Mouse (Mus musculus) spleen, postnatal 36 days (tissue): Measurements from ENCODE around the gene Fnip2.

Experiments
- DNase-seq, 2 experiments: peaks; one replicate each; pipeline ENCODE4 v3.0.0; 2022; ENCODE audit warnings: low spot score in 2 of 2, mixed read lengths in 1 of 2

Fnip2 gene

DNA sequence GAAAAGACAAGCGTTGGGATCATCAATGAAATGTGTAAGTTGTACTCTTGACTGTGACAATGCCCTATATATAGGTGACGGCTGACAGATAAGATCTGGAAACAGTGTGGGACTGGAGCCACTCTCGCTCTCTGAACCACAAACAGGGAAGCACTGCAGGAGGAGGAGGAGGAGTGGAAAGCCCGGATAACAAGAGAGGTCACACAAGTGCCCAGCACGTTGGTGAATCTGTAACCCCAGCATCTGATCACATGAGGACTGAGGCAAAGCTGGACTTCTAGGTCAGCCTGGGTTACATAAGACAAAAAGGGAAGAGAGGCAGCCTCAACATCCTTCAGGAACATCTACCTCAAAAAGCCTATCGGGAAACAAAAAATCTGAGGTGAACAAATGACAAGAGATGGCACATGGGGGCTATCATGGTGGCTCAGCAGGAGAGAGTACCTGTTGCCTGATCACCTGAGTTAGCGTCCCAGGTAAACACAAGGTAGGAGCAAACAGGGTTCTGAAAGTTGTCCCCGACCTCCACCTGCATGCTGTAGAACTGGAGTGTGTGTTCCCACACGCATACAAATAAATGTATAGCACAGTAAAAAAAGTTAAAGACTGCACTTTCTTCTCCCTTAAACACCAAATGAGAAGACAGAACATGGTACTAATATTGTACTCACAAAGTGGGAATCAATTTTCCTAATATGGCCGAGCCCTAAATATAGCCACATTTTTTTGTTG lies 2.6 kb downstream of the Fnip2 start:
- no peak for DNase-seq

GRCm38 (mm10) chr3:79563511-79563910 lies 4.1 kb downstream of the Fnip2 start:
- DNase-seq, result no peak

- DNase-seq, result no peak
Observed at GRCm38 (mm10) chr3:79561784-79562715, 5.5 kb downstream of the Fnip2 start.

DNA sequence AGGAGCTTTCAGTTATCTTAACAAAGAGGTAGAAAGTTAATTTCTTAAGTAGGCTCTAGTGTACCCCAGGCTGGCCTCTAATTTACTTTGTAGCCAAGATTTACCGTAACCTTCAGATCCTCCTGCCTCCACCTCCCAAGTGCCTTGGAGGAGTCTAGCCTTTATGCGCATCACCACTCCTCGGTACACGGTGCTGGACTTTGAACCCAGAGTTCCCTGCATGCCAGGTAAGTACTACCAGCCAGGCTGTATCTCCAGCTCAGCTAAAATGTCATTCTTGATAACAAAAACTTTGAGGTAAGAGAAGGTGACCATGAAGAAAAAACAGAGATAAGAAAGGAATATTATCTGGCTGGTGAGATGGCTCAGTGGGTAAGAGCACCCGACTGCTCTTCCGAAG lies 7.0 kb downstream of the Fnip2 start:
- no peak for DNase-seq

- DNase-seq, result no peak
Observed at GRCm38 (mm10) chr3:79559773-79560045, 7.9 kb downstream of the Fnip2 start.

- DNase-seq, result no peak
Observed at GRCm38 (mm10) chr3:79559021-79559772, 8.4 kb downstream of the Fnip2 start.

DNA sequence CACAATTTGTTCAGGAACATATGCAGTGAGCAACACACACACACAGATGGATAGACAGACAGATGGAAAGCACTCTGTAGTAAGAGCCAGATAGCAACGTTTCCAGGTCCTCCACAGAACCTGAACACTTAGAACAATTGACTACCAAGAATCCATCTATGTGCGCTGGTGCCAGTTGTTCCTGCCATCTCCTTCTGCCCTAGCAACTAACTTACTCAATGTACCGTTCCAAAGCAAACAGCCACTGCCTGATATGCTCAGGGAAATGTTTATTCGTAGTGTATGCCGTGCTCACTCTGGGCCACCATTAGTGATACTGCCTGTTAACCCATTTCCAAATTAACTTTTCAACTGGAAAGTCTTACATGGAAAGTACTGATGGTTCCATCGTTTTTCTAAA lies 12.5 kb downstream of the Fnip2 start:
- no peak for DNase-seq

GRCm38 (mm10) chr3:79553779-79554178 lies 13.8 kb downstream of the Fnip2 start:
- DNase-seq, result no peak

DNA sequence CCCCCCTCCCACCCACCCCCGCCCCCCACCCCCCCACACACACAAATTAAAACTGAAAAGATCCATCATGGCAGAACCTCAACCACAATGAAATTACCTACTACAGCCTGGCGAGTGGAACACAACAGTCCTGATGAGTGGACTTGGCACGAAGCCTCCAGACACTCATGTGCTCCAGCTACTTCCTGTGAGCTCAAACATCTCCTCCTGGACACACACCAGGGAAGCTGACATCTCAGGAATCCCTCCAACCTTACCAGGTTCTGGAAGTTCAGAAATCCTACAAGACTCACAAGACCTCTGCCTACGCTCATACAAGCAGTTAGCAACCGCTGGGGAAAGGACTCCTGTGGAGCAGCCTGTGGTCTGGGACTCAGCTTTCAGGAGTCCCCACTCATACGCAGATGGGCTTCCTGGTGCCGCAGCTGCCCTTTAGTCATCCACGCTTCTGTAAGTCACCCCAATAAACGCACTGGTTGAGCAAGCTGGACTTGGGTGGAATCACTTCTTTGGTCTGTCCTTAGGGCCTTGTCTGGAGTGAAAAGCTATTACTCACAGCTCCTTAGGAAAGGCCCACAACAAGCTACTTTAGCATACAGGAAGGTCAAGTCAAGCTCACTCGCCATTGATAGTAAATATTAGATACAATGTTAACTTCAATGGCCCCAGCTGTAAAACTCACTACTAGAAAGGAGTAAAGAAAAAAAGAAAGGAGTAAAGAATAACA lies 15.6 kb downstream of the Fnip2 start:
- DNase-seq, result no peak

GRCm38 (mm10) chr3:79549751-79550393 lies 17.7 kb downstream of the Fnip2 start:
- DNase-seq, result no peak

DNA sequence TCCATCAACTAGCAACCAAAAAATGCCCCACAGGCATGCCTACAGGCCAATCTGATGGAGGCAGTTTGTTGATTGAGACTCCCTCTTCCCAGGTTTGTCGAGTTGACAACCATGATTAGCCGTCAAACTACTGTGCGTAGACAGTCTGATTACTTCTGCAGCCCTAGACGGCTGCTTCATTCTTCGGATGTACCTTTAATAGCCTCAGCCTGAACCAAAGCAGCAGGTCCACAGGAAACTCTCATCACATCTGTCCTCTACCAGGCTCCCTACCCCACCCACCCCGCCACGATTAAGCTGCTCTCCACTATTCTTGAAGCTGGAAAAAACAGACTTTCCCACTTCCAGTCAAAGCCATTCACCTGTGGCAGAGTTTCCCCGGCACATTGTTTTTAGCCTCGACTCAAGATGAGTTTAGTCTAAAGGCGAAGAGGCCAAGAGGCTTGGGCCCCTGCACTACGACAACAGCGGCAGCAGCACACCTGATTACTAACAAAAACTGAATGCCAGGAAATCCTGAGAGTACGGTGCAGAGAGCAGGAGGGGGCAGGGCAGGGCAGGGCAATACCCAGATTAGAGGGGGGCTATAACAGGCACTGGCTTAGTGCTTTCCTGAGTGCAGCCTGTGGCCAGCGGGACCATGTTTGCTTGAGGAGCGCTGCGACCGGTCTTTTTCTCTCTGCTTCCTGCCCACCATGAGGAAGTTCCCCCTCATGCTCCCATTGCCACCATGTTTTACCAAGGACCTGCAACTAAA lies 18.7 kb downstream of the Fnip2 start:
- DNase-seq, result no peak

- no peak for DNase-seq
Observed at GRCm38 (mm10) chr3:79542585-79542984, 25.0 kb downstream of the Fnip2 start.

DNA sequence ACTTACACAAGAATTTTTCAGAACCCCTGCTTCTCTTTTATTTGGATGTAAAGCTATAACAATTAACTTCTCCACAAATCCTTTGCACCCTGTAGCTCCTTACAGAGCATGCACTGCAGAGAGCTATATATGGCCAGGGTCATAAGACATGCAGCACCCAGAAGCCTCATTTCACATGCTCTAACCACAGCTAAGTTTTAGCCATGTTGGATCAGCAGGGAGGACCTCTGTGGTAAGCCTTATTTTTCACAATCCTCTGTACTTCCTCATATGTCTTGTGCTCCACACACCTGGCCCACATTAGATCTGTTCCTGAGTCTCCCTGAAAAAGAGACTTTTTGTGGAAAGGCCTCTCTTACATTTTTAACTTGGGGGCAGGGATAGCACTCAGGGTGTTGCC lies 27.9 kb downstream of the Fnip2 start:
- DNase-seq, result no peak

DNA sequence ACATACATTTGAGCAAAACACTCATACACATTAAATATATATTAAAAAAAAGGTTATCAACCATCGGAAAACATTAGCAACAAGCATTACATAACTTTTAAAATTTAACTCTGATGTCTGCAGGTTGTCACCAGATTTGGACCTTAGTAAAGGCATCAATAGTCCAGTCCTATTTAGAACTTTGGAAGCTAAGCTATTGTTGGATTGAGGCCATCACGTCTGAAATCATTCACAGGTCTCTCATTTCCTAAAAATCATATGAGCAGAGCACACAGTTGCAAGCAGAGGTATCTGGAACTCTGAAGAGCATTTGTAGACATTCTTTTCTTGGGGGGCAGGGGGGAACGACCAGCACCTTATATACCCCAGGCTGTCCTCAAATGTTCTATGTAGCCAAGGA lies 28.5 kb downstream of the Fnip2 start:
- no peak for DNase-seq

- DNase-seq, result no peak
Observed at GRCm38 (mm10) chr3:79538342-79538741, 29.3 kb downstream of the Fnip2 start.

DNA sequence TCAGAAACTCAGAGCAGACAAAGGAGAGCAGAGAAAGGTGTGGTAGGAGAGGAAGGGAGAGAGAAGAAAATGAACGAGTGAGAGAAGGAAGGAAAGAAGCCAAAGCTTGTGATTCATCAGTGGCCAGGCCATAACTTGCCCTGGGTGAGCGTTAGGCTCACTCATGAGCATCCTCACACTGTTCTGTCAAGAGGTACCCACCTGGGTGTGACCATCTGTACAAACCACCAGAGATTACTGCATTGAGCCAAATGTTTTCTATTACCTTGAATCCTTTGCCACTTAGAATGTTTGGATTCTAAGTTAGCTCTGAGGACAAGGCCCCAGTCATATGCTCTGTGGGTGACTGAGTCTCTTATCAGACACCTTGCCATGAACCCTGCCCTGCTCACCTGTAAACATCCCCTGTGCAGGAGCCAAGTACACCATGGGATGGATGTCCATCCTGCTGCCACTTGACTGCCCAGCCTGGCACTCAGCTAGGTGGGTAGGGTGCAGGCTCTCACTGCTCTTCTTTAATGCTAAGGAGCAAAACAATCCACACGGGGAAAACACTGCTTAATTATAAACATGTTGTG lies 29.9 kb downstream of the Fnip2 start:
- no peak for DNase-seq

GRCm38 (mm10) chr3:79537023-79537422 lies 30.6 kb downstream of the Fnip2 start:
- no peak for DNase-seq

GRCm38 (mm10) chr3:79531581-79532271 lies 35.9 kb downstream of the Fnip2 start:
- DNase-seq, result peak; percentile 57 to 66

GRCm38 (mm10) chr3:79529499-79530096 lies 38.0 kb downstream of the Fnip2 start:
- no peak for DNase-seq
